In the genomic region with DNA sequence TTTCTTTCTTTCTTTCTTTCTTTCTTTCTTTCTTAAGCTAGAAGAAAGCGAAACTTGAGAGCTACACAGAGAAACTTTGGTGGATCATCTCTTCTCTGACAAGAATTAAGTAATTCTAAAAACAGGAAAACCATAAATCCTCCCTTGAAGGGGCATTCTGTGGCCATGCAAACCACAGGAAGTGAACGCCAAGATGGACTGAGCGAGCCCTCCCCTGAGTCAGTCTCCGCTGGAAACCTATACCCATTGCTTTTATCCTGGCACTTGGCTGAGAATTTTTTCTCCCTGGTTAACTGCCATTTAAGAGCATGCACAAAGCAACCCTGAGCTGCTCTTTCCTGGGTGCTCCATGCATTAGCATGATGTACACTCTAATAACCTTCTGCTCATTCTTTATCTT, we compare ENCODE assay signal across 15 mouse cellular contexts. TPM values are rescaled to one million over a fixed set of nuclear protein-coding genes. Genes with fewer than 3 reads are reported as not detected.
"Had no signal": no experiment of that assay in that cellular context is flagged by ENCODE, and none has a peak within 500 bp of the region (broad histone marks: within the 10 kb centered on the region; RNA-seq: fewer than 3 reads in every experiment).

No protein-coding gene starts in this region.

- ATAC-seq: midbrain, embryonic 13.5 days had no signal

- H3K9ac ChIP-seq: limb, embryonic 13.5 days; liver, embryonic 15.5 days; lung, embryonic 15.5 days; midbrain, embryonic 13.5 days; neural tube, embryonic 15.5 days had no signal

- H3K4me3 ChIP-seq: layer of hippocampus, adult 2 months; limb, embryonic 13.5 days; liver, embryonic 15.5 days; lung, embryonic 15.5 days; midbrain, embryonic 13.5 days; myocyte; neural tube, embryonic 15.5 days had no signal

- H3K4me1 ChIP-seq: limb, embryonic 13.5 days; lung, embryonic 15.5 days; midbrain, embryonic 13.5 days; neural tube, embryonic 15.5 days had no signal

- H3K36me3 ChIP-seq: limb, embryonic 13.5 days; liver, embryonic 15.5 days; lung, embryonic 15.5 days; midbrain, embryonic 13.5 days; neural tube, embryonic 15.5 days had no signal

- H3K4me2 ChIP-seq: limb, embryonic 13.5 days; liver, embryonic 15.5 days; lung, embryonic 15.5 days; midbrain, embryonic 13.5 days; neural tube, embryonic 15.5 days had no signal

- H3K27ac ChIP-seq: layer of hippocampus, adult 2 months; limb, embryonic 13.5 days; liver, embryonic 15.5 days; lung, embryonic 15.5 days; midbrain, embryonic 13.5 days; neural tube, embryonic 15.5 days had no signal

- H3K9me3 ChIP-seq: limb, embryonic 13.5 days; liver, embryonic 15.5 days; lung, embryonic 15.5 days; midbrain, embryonic 13.5 days; neural tube, embryonic 15.5 days had no signal

- DNase-seq: kidney, adult 11 months; kidney, postnatal 10 days; kidney, postnatal 4 days; left cerebral cortex, postnatal 4 days; lung, postnatal 14 days; right cerebral cortex, adult 18-20 months; right cerebral cortex, postnatal 25 days; thymus, postnatal 4 days had no signal

- H3K27me3 ChIP-seq: limb, embryonic 13.5 days; liver, embryonic 15.5 days; lung, embryonic 15.5 days; midbrain, embryonic 13.5 days; neural tube, embryonic 15.5 days had no signal

RNA-seq across cellular contexts. Expression of a gene that starts 3.7 kb away (rescaled TPM):
- polyA plus RNA-seq: myocyte had no signal
